Mouse (Mus musculus) kidney, adult 2 months (tissue): ENCODE data around the gene Timmdc1. TPM values are rescaled to one million over a fixed set of nuclear protein-coding genes. Genes with fewer than 3 reads are reported as not detected.
A peak's percentile ranks its signal among the peaks of the same experiment; 100 is the strongest.

ENCODE experiments used
- DNase-seq: peaks from one replicate; pipeline ENCODE4 v3.0.0; 2021
- H3K27ac ChIP-seq: fragments of 200-500 bp; 2 replicates; pipeline ENCODE4 v1.5.1; 2012; ENCODE audit warnings: low read depth, low read length, control low read depth, inconsistent platforms; ENCODE audit not compliant: insufficient read depth
- H3K27me3 ChIP-seq: fragments of 200-500 bp; replicated peaks from 2 replicates; pipeline ENCODE4 v1.6.1; 2012; ENCODE audit warnings: mild to moderate bottlenecking, moderate library complexity, low read length, inconsistent platforms; ENCODE audit not compliant: control insufficient read depth, insufficient read depth
- H3K36me3 ChIP-seq: fragments of 200-500 bp; 2 replicates; pipeline ENCODE4 v1.6.1; 2012; ENCODE audit warnings: mild to moderate bottlenecking, moderate library complexity, low read length, inconsistent platforms; ENCODE audit not compliant: control insufficient read depth, insufficient read depth
- H3K4me1 ChIP-seq: fragments of 200-500 bp; 2 replicates; pipeline ENCODE4 v1.6.1; 2011; ENCODE audit warnings: low read length; ENCODE audit not compliant: control insufficient read depth, insufficient read depth
- H3K4me3 ChIP-seq: fragments of 200-500 bp; 2 replicates; pipeline ENCODE4 v1.5.1; 2011; ENCODE audit warnings: mild to moderate bottlenecking, low read depth, low read length, control low read depth; ENCODE audit not compliant: insufficient read depth
- CTCF ChIP-seq: fragments of 200-500 bp; conservative IDR thresholded peaks from 2 replicates; pipeline ENCODE4 v1.5.1; 2011; ENCODE audit warnings: low read depth, mild to moderate bottlenecking, control low read depth, low read length, moderate library complexity, mixed read lengths; ENCODE audit not compliant: insufficient read depth, insufficient read length
- POLR2A ChIP-seq: fragments of 200-500 bp; IDR thresholded peaks from one replicate; pipeline ENCODE4 v1.6.1; 2011; ENCODE audit warnings: low read depth, low read length, control low read depth
- WGBS: fragments of 180-500 bp; shearing (Covaris S2); methylation state at CpG from one replicate; pipeline ENCODE4 v1.1.7; 2018; 5-methylcytosine and 5-hydroxymethylcytosine counted together
- polyA plus RNA-seq: library from polyadenylated mRNA; depleted of rRNA; stranded (reverse); fragments of >200 nt; gene quantifications from 2 replicates; pipeline ENCODE4 v1.2.3, GENCODE M21; 2012; rRNA removed

Gene Timmdc1
- polyA plus RNA-seq, 1 experiment: 16.5 TPM

DNA sequence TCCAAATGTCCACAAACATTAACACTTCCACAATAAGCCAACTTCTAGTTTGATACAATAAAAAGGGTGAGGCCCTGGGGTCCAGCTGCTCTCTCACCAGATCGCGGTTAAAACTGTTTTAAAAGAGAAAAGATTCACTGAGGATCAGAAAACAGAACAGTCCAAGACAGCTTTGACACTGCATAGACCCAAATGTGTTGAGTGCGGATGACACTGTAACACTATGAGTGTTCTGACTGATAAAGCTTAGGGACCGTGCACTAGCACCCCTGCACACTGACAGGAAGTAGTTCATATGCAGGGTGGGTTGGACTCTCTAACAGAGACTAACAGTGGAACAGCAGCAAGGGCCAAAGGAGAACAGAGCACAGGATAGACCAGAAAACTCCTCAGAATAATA lies 68.5 kb downstream of the Timmdc1 start:
- TF ChIP-seq CTCF: no peak
- no peak for TF ChIP-seq POLR2A
- Histone ChIP-seq H3K27ac (no peak overlapping the region), H3K4me1 (no peaks in the 10 kb centered on the region), H3K36me3 (no peaks in the 10 kb centered on the region), H3K4me3 (no peak overlapping the region), H3K27me3 (no peaks in the 10 kb centered on the region)
- WGBS: 94% methylated on average over 4 of the region's 4 CpGs
- DNase-seq: no peak

DNA sequence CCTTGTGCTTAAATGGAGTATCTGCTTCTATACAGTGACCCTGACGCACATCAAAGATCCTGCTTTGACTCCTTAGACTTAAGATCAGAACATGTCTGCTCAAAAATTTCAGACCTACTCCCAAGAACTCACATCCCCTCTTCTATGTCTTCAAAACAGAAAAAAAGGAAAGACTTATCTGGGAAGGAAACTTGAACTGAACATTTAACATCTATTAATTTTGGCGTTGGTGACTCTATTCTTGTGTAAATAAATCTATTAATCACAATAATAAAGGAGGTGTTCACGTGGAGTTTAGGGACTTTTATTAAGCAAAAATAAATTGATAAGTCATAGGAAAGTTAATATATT lies 69.3 kb downstream of the Timmdc1 start:
- H3K27ac ChIP-seq: peak overlapping the region; percentile 96
- TF ChIP-seq CTCF (no peak), POLR2A (no peak)

DNA sequence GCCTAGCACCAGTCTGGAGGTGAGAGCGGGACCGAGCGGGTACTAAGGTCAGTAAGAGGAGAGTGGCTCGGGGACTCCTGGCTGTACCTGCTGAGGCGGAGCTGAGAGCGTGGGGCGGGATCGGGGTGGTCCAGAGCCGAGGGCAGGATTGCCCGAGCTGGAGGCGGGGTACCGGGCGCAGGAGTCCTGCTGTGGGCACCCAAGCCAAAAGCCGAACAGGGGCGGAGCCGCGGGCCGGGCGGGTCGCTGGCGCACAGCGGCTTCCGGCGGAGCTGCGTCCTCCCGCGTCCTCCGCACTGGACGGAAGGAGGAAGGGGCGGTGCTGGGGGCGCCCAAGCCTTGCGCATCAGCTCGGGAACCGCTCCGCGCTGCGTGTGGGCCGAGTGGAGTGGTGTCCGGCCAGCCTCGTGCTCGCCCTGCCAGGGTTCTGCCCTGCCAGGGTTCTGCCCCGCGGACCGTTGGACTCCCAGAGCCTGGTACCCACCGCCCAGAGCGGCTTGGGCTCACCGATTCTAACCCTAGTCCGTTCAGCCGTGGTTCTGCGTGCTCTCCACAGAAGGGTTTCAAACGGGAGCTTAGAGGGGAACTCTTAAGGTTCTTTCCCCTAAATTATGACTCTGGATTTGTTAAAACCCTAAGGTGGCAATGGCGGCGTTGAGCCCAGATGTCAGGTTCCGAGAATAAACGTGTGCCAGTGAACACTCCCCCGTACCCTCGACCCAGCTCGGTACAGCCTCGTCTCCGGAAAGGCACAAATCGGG lies 69.8 kb downstream of the Timmdc1 start, which contains the start of gene Adprh:
TSS of gene Adprh (minus strand) at position 262 of the 761 bp plus-strand sequence.
- Histone ChIP-seq H3K4me3 (peak within 1 kb of the TSS; percentile 84), H3K4me1 (no peaks in the 10 kb centered on the region), H3K27ac (peak within 1 kb of the TSS; percentile 96), H3K27me3 (no peaks in the 10 kb centered on the region), H3K36me3 (no peaks in the 10 kb centered on the region)
- DNase-seq: peak; percentile 98
- TF ChIP-seq POLR2A (peak; percentile 97), CTCF (no peak)
- under 1% methylated on average over 55 of the region's 61 CpGs for WGBS

More for the DNA sequence above, 69.3 kb downstream of the Timmdc1 start:
- WGBS: 25% methylated on average over 3 of the region's 3 CpGs
- Histone ChIP-seq H3K4me1 (no peaks in the 10 kb centered on the region), H3K27me3 (no peaks in the 10 kb centered on the region), H3K4me3 (peak overlapping the region; percentile 84), H3K36me3 (no peaks in the 10 kb centered on the region)
- no peak for DNase-seq

DNA sequence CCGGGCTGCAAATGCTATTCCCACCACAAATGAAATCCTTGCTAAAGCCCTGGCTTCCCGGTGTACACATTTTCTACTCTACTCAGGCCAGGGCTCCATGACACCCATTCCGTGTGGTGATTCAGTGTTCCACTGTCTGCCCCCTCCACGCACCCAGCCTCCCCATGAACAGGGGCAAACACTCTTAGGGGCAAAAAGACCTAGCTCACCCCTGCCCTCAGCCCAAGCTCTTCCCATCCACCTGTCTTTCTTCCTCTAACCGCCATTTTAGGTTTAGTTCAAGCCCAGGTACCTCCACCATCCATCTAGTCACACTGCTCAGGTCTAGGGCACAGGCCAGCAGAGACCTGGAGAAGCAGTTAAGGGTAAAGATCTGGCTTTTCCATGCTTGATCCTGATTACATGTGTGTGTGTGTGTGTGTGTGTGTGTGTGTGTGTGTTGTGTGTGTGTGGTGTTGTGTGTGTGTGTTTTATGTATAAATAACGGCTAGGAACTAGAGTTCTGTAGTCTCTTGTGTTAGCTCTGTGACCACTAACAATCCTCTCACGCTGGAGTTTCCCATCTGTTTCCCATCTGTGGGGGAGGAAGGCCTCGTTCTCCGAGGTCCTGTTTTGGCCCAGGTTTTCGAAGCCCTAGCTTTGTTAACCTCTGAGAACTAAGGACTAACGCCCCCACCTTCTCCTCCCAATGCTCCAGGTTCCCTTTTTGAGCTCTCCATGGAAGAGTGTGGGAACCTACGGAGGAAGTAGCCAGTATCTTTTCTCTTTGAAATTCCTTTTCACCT lies 70.8 kb downstream of the Timmdc1 start:
- no peak for TF ChIP-seq POLR2A
- no peak for TF ChIP-seq CTCF
- Histone ChIP-seq H3K36me3 (no peaks in the 10 kb centered on the region), H3K27ac (peak overlapping the region; percentile 79), H3K4me3 (peak overlapping the region; percentile 84), H3K27me3 (no peaks in the 10 kb centered on the region), H3K4me1 (no peaks in the 10 kb centered on the region)
- peak; percentile 14 for DNase-seq
- WGBS: 44% methylated on average over 12 of the region's 12 CpGs

DNA sequence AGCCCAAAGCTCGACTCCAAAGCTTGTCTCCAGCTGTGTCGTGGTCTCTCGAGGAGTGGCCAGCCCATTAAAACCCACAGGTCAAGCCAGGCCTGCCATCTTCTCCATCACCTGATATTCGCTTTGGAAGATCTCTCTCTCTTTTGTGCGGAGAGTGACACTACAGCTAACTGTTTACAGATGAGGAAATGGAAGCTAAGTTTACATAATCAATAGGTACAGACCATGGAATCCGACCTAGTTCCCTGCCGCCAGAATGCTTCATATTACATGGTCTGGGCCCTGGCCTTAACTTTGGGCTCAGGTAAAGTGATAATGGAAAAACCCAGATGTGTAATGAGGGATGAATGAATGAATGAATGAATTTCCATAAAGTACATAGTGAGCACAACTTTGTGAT lies 71.8 kb downstream of the Timmdc1 start:
- WGBS: 93% methylated on average over 7 of the region's 7 CpGs
- no peak overlapping the region for H3K27ac ChIP-seq

DNA sequence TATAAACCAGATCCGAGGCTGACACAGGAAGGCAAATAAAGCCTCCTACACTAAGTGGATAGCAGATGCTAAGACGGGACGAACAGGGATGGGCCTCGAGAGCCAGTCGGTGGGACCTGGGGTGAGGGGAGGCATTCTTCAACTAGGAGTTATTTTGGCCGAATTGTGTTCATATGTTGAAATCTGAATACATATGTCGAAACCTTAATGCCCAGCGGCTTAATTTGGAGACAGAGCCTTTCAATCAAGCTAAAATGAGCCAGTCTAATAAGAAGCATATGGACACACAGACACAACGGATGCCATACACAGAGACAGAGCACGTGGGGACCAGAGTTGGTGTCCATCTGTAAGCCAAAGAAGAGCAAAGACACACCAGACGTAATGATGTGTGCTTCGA lies 74.0 kb downstream of the Timmdc1 start:
- no peak for TF ChIP-seq CTCF
- TF ChIP-seq POLR2A: no peak
- DNase-seq: no peak
- Histone ChIP-seq H3K36me3 (no peaks in the 10 kb centered on the region), H3K4me1 (no peaks in the 10 kb centered on the region), H3K27me3 (no peaks in the 10 kb centered on the region), H3K27ac (no peak overlapping the region), H3K4me3 (no peak overlapping the region)
- 95% methylated on average over 12 of the region's 12 CpGs for WGBS

More for the DNA sequence above, 71.8 kb downstream of the Timmdc1 start:
- Histone ChIP-seq H3K27me3 (no peaks in the 10 kb centered on the region), H3K4me3 (no peak overlapping the region), H3K4me1 (no peaks in the 10 kb centered on the region), H3K36me3 (no peaks in the 10 kb centered on the region)
- no peak for DNase-seq
- TF ChIP-seq POLR2A (no peak), CTCF (no peak)

Other genes starting within 250 kb of the Timmdc1 start
- 9.0 and 9.1 TPM in 2 replicates for gene Nr1i2, start 227.8 kb downstream of the Timmdc1 start, polyA plus RNA-seq
- 0.39 and 0.50 TPM in 2 replicates for gene Maats1, start 180.5 kb downstream of the Timmdc1 start, polyA plus RNA-seq
- gene Cox17, start 175.7 kb downstream of the Timmdc1 start, polyA plus RNA-seq: 126 and 170 TPM in 2 replicates
- gene Gm21987, start 175.6 kb downstream of the Timmdc1 start, polyA plus RNA-seq: not detected in 2 replicates
- gene Popdc2, start 160.5 kb downstream of the Timmdc1 start, polyA plus RNA-seq: 1.5 TPM in 2 replicates
- gene Pla1a, start 89.5 kb downstream of the Timmdc1 start, polyA plus RNA-seq: 26.8 and 27.4 TPM in 2 replicates
- 20.4 and 20.9 TPM in 2 replicates for gene Adprh, start 70.0 kb downstream of the Timmdc1 start, polyA plus RNA-seq
- gene Cd80, start 67.1 kb downstream of the Timmdc1 start, polyA plus RNA-seq: 0.14 and 0.23 TPM in 2 replicates
- 23.5 and 26.2 TPM in 2 replicates for gene Poglut1, start 27.6 kb upstream of the Timmdc1 start, polyA plus RNA-seq
- 42.9 and 48.7 TPM in 2 replicates for gene Tmem39a, start 36.0 kb upstream of the Timmdc1 start, polyA plus RNA-seq
- 5.8 and 6.9 TPM in 2 replicates for gene Arhgap31, start 190.6 kb upstream of the Timmdc1 start, polyA plus RNA-seq
- gene B4galt4, start 219.6 kb upstream of the Timmdc1 start, polyA plus RNA-seq: 5.0 and 5.4 TPM in 2 replicates